Mouse (Mus musculus) hindbrain, postnatal 0 days (tissue): ENCODE measurements around the gene Elf5. TPM values are rescaled to one million over a fixed set of nuclear protein-coding genes. Genes with fewer than 3 reads are reported as not detected.

Experiments used
- ATAC-seq: fragments of 200-750 bp; cut with Nextera tagmentation; 2 replicates; pipeline ENCODE4 v1.8.0; 2017; ENCODE audit warnings: mild to moderate bottlenecking, moderate TSS enrichment, moderate library complexity
- DNase-seq: peaks from one replicate; pipeline ENCODE4 v3.0.0-alpha.2; 2015; ENCODE audit warnings: low spot score
- H3K27ac ChIP-seq: fragments of 300-500 bp; sonication (generic); 2 replicates; pipeline ENCODE4 v1.5.1; 2014; ENCODE audit warnings: mild to moderate bottlenecking
- H3K27me3 ChIP-seq: fragments of 300-500 bp; sonication (generic); 2 replicates; pipeline ENCODE4 v1.6.1; 2014; ENCODE audit warnings: low read length, mixed read lengths; ENCODE audit not compliant: insufficient read depth
- H3K36me3 ChIP-seq: fragments of 300-500 bp; sonication (generic); 2 replicates; pipeline ENCODE4 v1.6.1; 2014; ENCODE audit warnings: low read length, mixed read lengths; ENCODE audit not compliant: insufficient read depth
- H3K4me1 ChIP-seq: fragments of 300-500 bp; sonication (generic); 2 replicates; pipeline ENCODE4 v1.6.1; 2014; ENCODE audit warnings: antibody characterized with exemption, low read length, mixed read lengths; ENCODE audit not compliant: insufficient read depth
- H3K4me2 ChIP-seq: fragments of 300-500 bp; sonication (generic); 2 replicates; pipeline ENCODE4 v1.6.1; 2014; ENCODE audit warnings: low read depth, mild to moderate bottlenecking, low read length, moderate library complexity, mixed read lengths
- H3K4me3 ChIP-seq: fragments of 300-500 bp; sonication (generic); 2 replicates; pipeline ENCODE4 v1.5.1; 2014; ENCODE audit warnings: low read length
- H3K9ac ChIP-seq: fragments of 300-500 bp; sonication (generic); replicated peaks from 2 replicates; pipeline ENCODE4 v1.6.1; 2014; ENCODE audit warnings: mild to moderate bottlenecking, low read length, moderate library complexity, mixed read lengths
- H3K9me3 ChIP-seq: fragments of 300-500 bp; sonication (generic); 2 replicates; pipeline ENCODE4 v1.6.1; 2016; ENCODE audit warnings: low read length, mixed read lengths
- CTCF ChIP-seq: IDR thresholded peaks from 2 replicates; pipeline ENCODE4 v1.5.1; 2016; ENCODE audit warnings: antibody characterized with exemption, control low read depth, low read depth
- WGBS: fragments of 180-500 bp; shearing (Covaris S2); extraction: QIAGEN DNeasy Blood & Tissue Kit; methylation state at CpG from one replicate; pipeline ENCODE4 v1.1.7; 2014; 5-methylcytosine and 5-hydroxymethylcytosine counted together
- polyA plus RNA-seq: library from polyadenylated mRNA; unstranded; fragments of >200 nt; fragmentation: Nextera tagmentation; extraction: Ambion mirVana; gene quantifications from 2 replicates; pipeline ENCODE4 v1.2.1, GENCODE M21; 2015
- total RNA-seq: library from RNA; depleted of rRNA; stranded (reverse); fragments of >200 nt; gene quantifications from 2 replicates; pipeline ENCODE4 v1.2.3, GENCODE M21; 2014

The Elf5 gene
- total and polyA plus RNA-seq, 2 experiments from 2014 or later, result not detected

DNA sequence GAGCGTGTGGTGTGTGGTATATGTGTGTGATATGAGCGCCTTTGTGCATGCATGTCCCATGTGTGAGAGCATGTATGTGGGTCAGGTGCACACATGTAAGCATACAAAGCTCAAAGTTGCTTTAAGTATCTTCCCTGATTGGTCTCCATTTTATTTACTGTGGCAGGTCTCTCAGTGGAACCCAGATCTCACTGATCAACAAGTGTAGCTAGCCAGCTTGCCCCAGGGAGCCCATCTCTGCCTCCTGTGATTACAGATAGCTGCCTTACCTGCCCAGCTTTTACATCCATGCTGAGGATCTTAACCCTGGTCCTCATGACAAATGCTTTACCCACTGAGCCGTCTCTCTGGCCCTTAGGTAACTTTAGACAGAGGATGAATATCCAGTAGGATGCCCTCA lies 66.8 kb downstream of the Elf5 start:
- no peaks in the 10 kb centered on the region for H3K4me1 ChIP-seq
- H3K9ac ChIP-seq, result no peak overlapping the region
- no peak overlapping the region for H3K4me2 ChIP-seq
- DNase-seq (no peak), ATAC-seq (no peak)
- H3K36me3 ChIP-seq, result peaks cover 10% of the 10 kb centered on the region; the same call in 1 of the 2 replicates
- H3K4me3 ChIP-seq, result no peak overlapping the region
- WGBS, result 95% methylated on average over 3 of the region's 3 CpGs
- no peak for TF ChIP-seq CTCF
- H3K27me3 ChIP-seq, result no peaks in the 10 kb centered on the region
- no peak overlapping the region for H3K27ac ChIP-seq
- H3K9me3 ChIP-seq, result no peaks in the 10 kb centered on the region

DNA sequence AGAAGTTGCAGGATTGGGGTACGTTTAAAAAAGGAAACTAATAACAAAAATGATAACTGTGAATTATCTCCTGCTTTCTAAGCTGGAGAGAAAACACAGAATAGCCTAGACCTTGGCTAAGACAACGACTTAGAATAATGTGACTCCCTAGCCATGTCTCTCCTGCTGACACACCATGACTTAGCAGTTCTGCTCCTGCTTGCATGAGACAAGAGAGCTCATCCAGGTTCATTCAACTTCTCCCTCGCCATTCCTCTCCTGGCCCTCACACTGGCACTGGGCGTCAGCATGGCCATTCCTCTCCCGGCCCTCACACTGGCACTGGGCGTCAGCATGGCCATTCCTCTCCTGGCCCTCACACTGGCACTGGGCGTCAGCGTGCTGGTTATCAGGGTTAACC lies 68.8 kb downstream of the Elf5 start:
- H3K27ac ChIP-seq, result no peak overlapping the region
- no peaks in the 10 kb centered on the region for H3K9me3 ChIP-seq
- peaks cover 5% of the 10 kb centered on the region; the same call in 1 of the 2 replicates for H3K36me3 ChIP-seq
- 89% methylated on average over 8 of the region's 8 CpGs for WGBS
- DNase-seq, result no peak
- no peak overlapping the region for H3K4me3 ChIP-seq
- peaks cover 7% of the 10 kb centered on the region; the same call in 1 of the 2 replicates for H3K4me1 ChIP-seq
- TF ChIP-seq CTCF, result no peak
- H3K27me3 ChIP-seq, result no peaks in the 10 kb centered on the region
- no peak overlapping the region for H3K4me2 ChIP-seq
- no peak overlapping the region for H3K9ac ChIP-seq
- ATAC-seq, result no peak

DNA sequence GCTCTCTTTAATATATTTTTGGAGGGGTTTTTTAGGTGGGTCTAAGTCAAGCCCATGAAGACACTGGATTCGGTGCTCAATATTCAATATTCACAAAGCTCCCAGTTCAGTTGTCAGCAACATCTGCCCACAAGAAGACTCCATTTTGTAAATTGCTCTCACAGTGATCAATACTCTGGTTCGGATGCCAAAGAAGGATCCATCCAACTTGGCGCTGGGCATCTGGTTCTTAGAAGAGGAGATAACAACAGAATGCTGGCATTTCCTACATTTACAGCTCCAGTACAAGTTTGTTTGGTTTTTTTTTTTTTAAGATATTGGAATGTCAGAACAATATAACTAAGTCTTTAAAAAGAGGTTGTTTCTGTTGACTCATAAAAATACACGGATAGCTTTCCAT lies 69.4 kb downstream of the Elf5 start:
- Histone ChIP-seq H3K9ac (no peak overlapping the region), H3K4me1 (peaks cover 7% of the 10 kb centered on the region; the same call in 1 of the 2 replicates), H3K36me3 (no peaks in the 10 kb centered on the region), H3K27me3 (no peaks in the 10 kb centered on the region), H3K9me3 (no peaks in the 10 kb centered on the region), H3K4me2 (no peak overlapping the region), H3K27ac (no peak overlapping the region), H3K4me3 (no peak overlapping the region)
- TF ChIP-seq CTCF, result no peak
- WGBS, result 92% methylated on average over 4 of the region's 4 CpGs
- ATAC-seq (no peak), DNase-seq (no peak)

DNA sequence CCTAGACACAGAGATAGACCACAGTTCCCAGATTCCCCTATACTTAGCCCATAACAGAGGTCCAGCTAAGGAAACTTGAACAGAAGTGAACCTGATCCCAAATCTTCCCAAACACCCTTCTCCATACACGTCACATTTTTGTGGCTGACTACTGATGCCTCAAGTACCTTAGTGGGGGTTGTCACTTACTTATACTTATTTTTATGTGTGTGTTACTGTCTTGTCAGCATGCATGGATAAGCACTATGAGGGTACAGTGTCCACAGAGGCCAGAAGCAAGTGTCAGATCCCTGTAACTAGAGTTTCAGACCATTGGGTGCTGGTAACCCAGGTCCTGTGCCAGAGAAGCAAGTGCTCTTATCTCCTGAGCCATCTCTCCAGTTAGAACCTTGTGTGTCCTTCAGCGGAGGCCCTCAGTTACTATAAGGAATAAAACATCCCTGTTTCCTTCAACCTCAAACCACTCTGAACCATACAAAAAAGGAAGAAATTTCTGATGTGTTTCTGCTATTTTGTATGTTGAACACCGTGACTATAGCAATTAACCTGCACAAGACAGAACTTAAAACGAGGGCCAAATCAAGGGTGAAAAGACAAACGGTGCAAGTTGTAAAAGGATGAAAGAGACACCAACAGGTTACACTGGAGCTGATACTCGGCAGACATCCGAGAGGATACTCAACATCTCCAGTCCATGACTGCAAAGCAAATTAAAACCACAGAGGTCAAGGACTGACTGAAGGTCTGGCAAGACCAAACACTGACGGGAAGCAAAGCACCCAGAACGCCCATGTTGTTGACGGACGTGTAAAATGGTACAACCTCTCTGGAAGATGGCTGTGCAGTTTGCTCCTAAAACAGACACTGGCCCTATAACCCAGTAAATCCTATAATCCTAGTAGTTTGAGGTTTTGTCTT lies 70.1 kb downstream of the Elf5 start:
- no peak overlapping the region for H3K4me3 ChIP-seq
- no peak for TF ChIP-seq CTCF
- ATAC-seq (no peak), DNase-seq (no peak)
- 88% methylated on average over 11 of the region's 11 CpGs for WGBS
- no peaks in the 10 kb centered on the region for H3K36me3 ChIP-seq
- no peak overlapping the region for H3K27ac ChIP-seq
- no peaks in the 10 kb centered on the region for H3K9me3 ChIP-seq
- no peak overlapping the region for H3K4me2 ChIP-seq
- peaks cover 7% of the 10 kb centered on the region; the same call in 1 of the 2 replicates for H3K4me1 ChIP-seq
- H3K9ac ChIP-seq, result no peak overlapping the region
- H3K27me3 ChIP-seq, result no peaks in the 10 kb centered on the region

DNA sequence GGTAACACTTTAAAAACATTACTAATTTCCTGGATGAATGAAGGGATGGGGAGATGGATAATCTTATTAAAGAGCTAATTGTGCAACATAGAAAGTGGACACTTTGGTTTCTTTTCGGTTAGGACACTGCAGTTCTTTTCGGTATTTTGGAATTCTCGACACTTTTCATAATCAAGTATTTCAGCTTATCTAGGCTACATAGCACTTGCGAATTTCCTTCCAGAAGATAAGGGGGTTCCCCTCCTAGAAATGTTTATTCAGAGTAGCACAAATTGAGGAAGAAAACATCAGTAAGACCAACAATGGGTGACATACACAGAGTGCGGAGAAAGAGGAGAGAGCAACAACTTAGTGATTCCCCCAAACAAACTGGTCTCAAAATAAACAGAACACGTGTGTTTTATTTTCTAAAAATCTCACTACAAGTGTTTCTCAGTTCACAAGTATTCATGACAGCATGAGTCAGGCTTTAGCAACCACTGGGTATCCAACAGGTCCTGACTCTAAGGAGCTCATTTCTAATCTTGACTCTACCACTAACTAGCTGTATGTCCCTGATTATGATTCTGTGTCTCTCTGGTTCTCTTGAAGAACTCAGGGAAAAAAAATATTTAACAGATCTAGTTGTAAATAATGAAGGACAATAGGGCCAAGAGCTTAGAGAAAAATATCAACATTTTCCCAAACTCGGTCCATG lies 71.9 kb downstream of the Elf5 start:
- H3K4me1 ChIP-seq, result peaks cover 7% of the 10 kb centered on the region; the same call in 1 of the 2 replicates
- peak overlapping the region; percentile 87 for H3K4me3 ChIP-seq
- 80% methylated on average over 7 of the region's 7 CpGs for WGBS
- no peak overlapping the region for H3K27ac ChIP-seq
- no peak for ATAC-seq
- H3K36me3 ChIP-seq, result no peaks in the 10 kb centered on the region
- no peaks in the 10 kb centered on the region for H3K9me3 ChIP-seq
- peak overlapping the region; percentile 83; the same call in 1 of the 2 replicates for H3K9ac ChIP-seq
- DNase-seq, result no peak
- no peak for TF ChIP-seq CTCF
- H3K27me3 ChIP-seq, result no peaks in the 10 kb centered on the region
- H3K4me2 ChIP-seq, result peak overlapping the region; percentile 68

DNA sequence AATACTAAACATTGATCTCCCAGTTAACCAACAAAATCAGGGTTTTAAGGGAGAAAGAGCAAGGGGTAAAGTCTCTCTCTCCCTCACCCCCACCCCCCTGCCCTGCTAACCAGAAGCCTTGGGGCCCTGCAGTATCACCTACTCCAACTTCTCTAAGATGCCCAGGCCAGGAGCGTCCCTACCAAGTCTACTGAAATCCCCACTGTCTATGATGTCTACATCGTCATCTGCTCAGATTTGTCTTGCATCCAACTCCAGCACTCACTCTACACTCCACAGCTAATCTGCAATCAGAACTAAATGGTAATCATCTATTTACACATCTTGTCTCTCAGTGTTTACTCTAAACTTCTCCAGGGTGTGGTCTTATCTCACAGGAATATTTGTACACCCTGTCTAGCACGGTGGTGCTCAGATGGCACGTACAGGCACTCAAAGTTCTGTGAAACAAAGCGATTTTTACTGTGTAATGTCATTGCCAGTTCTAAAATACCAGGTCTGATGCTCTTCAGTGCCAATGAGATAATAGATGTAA lies 72.6 kb downstream of the Elf5 start:
- 19% methylated on average over 5 of the region's 5 CpGs for WGBS
- DNase-seq, result peak; percentile 1
- peak overlapping the region; percentile 98; the same call in 1 of the 2 replicates for H3K27ac ChIP-seq
- no peak for ATAC-seq
- H3K4me3 ChIP-seq, result peak overlapping the region; percentile 87
- no peak for TF ChIP-seq CTCF
- no peaks in the 10 kb centered on the region for H3K36me3 ChIP-seq
- peak overlapping the region; percentile 83 for H3K9ac ChIP-seq
- H3K9me3 ChIP-seq, result no peaks in the 10 kb centered on the region
- H3K4me1 ChIP-seq, result peaks cover 7% of the 10 kb centered on the region; the same call in 1 of the 2 replicates
- H3K4me2 ChIP-seq, result peak overlapping the region; percentile 68
- no peaks in the 10 kb centered on the region for H3K27me3 ChIP-seq
